Mouse (Mus musculus) retina, postnatal 1 day (tissue): ENCODE data around the gene Ube2d2b.

ENCODE experiments used
- DNase-seq: peaks from one replicate; pipeline ENCODE4 v3.0.0-alpha.2; 2012

Gene Ube2d2b

DNA sequence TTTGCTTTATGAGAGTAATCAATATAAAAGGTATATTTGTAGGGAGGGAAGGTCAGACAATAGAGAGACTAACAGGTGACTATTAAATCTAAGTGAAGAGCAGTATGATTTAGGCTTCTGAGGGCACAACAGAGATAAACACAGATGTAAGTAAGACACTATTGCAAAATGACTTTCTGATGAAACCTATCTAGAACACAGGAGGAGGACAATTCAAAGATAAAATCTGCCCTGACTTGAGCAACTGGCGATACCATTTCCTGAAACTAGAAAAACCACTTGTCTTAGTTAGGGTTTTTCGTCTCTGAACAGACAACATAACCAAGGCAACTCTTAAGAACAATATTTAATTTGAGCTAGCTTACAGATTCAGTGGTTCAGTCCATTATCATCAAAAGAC is 25.6 kb downstream of the Ube2d2b start:
- DNase-seq = no peak

DNA sequence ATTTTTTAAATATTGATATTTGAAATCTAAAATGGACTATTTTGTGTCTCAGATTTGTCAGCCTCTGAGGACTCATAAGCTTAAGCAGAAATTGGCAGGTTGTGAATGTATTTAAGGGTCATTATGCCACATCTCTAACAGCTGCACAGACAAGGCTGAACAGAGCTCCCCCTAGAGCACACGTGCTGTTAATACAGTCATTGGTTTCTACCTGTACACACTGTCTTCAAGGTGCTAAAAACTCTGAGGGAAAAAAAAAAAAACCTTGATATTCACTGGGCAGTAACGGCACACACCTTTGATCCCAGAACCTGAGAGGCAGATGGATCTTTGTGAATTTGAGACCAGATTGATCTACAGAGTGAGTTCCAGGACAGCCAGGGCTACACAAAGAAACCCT is 29.1 kb downstream of the Ube2d2b start:
- no peak for DNase-seq

DNA sequence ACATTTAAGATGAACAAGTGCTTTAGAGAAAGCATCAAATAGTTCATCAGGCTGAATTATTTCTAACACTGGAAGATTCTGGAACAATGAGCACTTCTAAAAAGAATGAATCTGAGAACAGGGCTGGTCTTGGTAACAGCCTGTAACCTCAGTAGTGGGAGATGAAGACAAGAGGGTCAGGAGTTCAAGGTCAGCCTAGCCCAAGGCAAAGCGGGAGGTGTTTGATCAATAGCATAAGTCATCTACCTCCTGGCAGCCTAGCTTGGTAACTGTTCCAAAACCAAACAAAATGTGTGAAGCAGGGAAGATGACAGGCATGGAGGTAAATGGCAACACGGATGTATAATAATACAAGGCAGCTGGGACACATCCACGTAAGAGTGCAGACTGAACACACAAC is 34.1 kb downstream of the Ube2d2b start:
- DNase-seq = no peak

DNA sequence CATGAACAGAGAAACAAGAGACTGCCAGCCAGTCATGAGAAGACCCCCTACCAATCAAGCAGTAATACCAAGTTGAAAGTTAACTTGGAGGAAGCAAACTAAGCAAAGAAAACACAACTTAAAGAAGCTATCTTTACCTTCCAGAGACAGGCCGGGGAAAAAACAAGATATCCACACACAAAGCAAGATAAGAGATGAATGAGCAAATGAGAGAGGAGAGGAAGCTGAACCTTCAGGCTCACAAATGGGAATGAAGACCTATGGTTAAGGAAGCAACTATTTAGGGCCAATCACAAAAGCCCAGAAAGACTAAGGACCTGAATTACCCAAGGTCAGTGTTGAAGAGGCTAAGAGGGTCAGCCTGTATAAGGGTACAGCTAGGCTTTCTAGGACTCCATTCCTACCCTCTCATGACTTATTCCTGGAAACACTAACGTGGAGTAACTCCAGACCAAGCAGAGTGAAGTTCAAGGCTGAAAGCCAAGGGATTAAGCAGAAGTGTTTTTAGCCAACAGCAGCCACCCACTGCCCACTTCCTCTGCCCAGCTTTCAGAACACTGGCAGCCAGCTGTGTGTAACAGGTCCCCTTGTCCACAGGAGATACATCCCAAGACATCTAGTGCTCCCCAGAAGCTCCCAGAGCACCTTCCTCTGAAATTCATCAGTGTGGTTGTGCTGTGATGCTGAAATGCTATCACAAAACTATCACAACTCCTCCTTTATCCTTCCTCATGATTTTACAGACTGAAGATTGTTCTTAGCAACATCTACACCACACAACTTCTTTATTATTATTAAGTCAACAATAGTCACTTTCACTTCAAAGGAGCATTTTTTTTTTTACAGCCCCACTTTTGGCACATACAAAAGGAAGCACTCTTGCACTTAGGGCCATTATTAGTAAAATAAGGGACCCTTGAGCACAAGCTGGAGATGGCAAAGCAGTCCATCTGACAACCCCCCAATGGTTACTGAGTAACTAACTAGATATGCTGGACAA is 36.5 kb downstream of the Ube2d2b start:
- DNase-seq = no peak

DNA sequence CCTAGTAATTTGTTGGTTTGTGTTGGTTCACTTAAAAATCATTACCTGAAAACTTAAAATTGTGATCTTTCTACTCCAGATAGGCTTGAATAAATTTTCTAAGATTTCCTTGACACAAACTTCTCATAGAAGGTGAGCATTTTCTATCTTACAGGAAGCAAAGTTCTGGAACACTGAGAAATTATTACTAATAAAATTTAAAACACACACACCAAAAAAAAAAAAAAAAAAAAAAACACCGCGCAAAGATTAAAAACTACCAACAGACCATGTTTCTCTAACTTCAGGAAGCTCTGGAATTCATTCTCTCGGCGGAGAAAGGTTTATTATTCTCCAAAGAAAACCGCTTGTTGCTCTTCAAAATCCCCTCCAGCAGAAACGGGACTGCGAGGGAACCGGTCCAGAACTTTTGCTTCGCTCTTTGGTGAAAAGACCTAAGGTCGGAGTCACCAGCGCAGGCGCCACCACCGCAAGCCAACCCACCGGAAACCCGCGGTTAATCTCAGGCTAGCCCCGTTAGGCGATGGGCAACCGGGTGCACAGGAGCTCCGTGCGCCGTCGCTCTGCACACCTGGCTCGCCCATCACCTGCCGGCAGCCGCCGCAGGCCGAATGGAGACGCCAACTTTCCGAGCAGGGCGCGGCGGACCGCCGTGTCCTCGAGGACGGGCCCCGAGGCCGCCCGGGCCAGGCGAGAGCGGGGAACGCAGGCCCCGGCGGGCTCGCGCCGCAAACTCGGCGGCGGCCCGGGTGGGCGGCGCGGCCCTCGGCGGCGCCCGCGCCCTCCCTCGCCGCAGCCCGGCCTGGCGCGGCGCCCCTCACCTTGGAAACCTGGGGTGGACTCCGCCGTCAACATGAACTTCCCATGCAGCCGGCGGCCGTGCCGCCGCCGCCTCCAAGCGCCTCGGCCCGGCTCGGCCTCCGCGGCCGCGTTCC is 38.3 kb downstream of the Ube2d2b start:
- peak; percentile 57 for DNase-seq

DNA sequence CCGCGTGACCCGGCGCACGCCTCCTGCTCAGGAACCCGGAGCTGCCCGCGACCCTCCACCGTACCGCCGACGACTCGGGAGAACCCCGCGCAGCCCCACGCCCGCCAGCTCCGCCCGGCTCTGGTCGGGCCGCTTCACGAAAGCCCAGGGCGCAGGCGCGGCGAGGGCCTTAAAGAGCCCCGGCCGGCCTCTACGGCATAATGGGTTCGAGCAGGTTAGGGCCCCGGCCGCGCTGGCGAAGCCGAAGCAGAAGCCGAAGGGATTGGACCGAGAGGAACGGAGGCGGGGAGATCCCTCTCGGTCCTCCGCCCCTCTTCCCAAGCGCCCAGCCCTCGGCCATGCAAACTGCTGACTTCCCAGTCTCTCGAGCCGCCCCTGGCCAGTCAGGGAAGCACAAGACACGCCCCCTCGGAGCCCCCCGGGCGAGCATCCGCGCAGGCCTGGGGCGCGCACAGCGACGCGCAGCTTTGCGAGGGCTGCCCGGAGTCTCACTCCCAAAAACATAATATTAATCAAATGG is 39.1 kb downstream of the Ube2d2b start:
- peak; percentile 96 for DNase-seq

DNA sequence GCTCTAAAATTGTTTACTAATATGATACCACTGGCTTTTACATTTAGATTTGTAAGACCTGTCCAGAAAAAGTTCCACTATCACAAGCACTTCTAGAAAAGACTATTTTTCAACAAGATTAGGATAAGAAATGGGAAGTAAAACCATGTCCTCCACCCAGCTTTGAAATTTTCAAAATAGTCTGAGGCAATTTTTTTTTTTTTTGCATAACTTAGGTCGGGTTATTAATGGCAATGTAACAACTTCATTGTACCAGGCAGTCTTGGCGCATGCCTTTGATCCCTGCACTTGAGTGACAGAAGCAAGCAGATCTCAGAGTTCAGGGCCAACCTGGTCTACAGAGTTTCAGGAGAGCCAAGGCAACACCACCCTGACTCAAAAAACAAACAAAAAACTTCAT is 39.8 kb downstream of the Ube2d2b start:
- no peak for DNase-seq

DNA sequence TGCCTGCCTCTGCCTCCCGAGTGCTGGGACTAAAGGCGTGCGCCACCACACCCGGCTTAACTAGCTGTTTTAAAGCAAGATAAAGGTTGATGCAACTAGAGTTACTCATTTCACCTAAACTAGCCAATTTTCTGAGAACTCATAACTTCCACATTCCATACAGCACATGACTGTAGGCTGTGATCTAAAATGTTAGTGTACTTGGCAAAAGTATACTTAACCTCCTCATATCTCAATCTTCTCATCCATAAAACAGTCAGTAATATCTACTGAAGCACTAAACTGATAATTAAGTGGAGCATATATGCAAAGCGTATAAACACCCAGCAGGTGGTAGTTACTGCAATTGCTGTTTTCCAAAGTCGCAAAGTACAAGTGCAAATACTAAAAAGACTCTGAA is 43.4 kb downstream of the Ube2d2b start:
- DNase-seq = no peak

DNA sequence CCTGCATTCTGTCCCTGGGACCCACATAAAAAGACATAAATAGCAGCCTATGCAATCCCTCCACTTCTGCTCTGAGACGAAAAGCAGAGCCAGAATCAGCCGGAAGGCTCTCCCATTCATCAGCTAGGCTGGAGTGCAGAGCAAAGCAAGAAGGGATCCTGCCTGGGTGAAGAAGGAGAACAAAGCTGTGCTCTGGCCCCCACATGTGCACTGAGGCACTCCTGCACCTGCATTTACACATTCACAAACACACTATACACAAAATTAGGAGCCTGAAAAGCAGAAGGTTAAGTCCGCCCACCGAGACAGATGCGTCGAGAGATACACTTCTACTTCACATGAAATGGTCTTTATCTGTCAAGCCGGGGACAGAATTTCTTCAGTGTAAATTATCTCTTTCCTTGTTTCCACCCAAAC is 44.0 kb downstream of the Ube2d2b start:
- no peak for DNase-seq

DNA sequence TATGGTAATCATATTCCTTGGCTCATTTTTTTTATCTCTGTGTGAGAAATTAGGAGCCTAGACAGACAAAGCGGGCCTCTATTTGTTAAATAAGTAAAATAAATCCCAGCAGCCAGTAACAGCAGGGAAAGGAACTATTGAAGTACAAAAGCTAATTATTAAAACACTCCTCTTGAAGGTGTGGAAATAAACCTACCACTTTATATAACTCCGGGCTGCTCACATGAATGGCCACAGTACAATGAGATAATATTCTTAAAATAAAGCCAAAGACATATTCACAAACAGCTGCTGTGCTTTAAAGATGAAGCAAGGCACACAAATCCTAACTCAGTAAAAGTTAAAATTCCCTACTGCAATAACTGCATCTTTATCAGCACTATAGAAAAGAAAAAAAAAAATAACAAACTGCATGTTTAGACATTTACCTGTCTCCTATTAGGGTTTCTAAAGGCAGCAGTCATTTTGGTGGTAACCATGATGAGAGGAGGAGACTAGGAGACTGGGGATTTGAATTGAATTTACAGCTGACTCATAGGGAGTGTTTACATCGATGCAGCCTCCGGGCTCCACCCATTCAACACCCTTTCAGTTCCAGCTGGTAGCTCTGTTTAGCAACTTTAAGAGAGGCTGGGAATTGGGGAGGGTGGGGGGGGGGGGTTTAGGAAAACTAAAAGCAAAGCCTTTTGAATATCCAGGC is 44.8 kb downstream of the Ube2d2b start, which contains the start of gene Evi5:
Evi5 (minus strand) TSS at position 547 of the 700 bp plus-strand sequence.
- DNase-seq = no peak

DNA sequence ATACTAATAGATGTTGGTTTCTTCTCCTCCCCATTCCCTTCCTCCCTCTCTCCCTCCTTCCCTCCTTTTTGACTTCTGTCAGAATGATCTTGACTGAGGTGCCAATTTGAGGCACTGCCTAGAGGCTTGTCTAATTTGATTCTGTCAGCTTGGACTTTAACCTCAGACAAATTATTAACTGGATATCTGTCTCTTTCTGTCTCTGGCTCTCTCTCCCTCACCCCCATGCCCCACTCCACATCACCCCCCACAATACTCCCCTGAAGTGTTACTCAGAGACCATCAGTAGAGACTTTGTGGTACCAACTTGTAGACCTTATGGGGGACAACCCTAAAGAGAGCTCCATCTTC is 45.3 kb downstream of the Ube2d2b start:
- DNase-seq = no peak

DNA sequence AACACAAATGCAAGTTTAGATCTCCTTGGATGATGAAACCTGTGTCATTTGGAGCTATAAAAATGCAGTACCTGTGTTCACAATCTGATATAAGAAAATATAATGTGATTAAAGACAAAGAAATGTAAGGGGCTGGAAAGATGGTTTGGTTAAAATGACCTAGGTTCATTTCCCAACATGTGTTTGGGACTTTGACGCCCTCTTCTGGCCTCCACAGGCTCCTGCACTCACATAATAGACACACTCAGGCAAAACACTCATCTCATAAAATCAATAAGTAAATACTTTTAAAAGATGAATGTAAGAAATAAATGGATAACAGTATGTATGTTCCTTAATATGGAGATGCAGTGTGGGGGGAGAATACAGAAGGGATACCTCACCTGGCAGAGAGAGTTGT is 47.2 kb downstream of the Ube2d2b start:
- DNase-seq = no peak

DNA sequence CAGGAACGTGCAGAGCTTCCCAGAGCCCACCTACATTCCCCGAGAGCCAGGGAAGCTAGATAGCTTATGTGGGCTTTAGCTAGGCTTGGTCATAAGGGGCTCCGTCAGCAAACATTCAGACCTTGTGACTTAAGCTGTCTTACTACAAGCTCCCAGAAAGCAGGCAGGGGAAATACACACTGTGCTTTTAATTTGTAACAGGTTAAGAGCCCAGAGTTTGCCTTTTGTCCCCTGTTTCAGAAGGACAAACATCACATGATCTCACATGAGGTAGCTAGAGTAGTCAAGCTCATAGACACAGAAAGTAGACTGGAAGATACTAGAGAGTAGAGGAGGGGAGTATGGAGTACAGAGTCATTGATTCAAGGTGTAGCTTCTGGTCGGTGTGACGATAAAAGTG is 50.8 kb downstream of the Ube2d2b start:
- DNase-seq = no peak
